Mouse (Mus musculus): ENCODE data around the gene Cracr2a. TPM values are rescaled to one million over a fixed set of nuclear protein-coding genes. Genes with fewer than 3 reads are reported as not detected.

The Cracr2a gene
- polyA plus RNA-seq, 1 experiment from 2014 or later: 0.99 TPM

DNA sequence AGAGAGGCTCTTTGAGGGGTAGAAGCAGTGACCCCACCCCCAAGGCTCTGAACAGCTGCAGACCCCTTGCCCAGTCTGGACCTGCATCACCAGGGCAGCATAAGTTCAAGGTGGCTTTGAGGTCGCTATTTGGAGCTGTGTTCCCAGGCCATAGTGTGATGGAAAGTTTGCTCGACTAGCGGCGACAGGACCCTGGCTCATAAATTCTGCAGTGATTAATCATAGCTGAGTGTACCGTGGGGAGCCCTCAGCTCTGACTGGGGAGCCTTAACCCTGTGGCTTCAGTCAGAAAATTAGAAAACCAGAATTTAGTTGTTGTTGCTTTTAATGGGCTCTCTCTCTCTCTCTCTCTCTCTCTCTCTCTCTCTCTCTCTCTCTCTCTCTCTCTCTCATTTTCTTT lies 153.8 kb downstream of the Cracr2a start:
- Histone ChIP-seq H3K4me3 (ENCODE audit: low read depth, low read length) (no peak overlapping the region), H3K27ac (ENCODE audit: low read depth, low read length) (no peak overlapping the region), H3K9me3 (ENCODE audit: control insufficient read depth, low read length) (no peaks in the 10 kb centered on the region), H3K4me1 (replicated peaks; ENCODE audit: control insufficient read depth, insufficient read depth, low read length) (peaks cover 2% of the 10 kb centered on the region; the same call in 1 of the 2 replicates), H3K9ac (ENCODE audit: low read length) (no peak overlapping the region), H3K27me3 (ENCODE audit: control insufficient read depth, insufficient read depth, low read length) (no peaks in the 10 kb centered on the region), H3K36me3 (ENCODE audit: control insufficient read depth, insufficient read depth, low read length) (no peaks in the 10 kb centered on the region), H3K4me2 (ENCODE audit: low read depth, low read length, severe bottlenecking) (no peak overlapping the region)
- 84% methylated on average over 5 of the region's 5 CpGs for WGBS
- no peak for DNase-seq (ENCODE audit: low spot score)
- ATAC-seq (replicated peaks; ENCODE audit: low FRiP score): no peak

DNA sequence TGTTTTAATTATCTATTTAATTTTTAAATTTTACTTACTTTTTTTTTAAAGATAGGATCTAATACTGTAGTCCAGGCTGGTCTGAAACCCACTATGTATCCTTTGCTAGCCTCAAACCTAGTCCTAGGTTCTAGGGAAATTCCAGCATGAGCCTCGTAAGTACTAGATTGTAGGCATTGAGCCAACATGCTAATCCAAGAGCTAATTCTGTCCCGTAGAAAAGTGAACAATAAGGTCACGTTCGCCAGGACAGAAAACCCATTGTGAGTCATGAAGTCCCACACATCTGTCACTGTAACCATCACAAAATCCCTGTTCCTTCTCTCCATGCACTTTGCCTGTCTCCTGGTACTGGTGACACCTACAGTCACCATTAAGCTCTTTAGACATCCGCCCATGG lies 154.3 kb downstream of the Cracr2a start:
- WGBS: 82% methylated on average over 5 of the region's 5 CpGs
- H3K4me1 ChIP-seq (replicated peaks; ENCODE audit: control insufficient read depth, insufficient read depth, low read length): peaks cover 2% of the 10 kb centered on the region; the same call in 1 of the 2 replicates
- no peak overlapping the region for H3K9ac ChIP-seq (ENCODE audit: low read length)

DNA sequence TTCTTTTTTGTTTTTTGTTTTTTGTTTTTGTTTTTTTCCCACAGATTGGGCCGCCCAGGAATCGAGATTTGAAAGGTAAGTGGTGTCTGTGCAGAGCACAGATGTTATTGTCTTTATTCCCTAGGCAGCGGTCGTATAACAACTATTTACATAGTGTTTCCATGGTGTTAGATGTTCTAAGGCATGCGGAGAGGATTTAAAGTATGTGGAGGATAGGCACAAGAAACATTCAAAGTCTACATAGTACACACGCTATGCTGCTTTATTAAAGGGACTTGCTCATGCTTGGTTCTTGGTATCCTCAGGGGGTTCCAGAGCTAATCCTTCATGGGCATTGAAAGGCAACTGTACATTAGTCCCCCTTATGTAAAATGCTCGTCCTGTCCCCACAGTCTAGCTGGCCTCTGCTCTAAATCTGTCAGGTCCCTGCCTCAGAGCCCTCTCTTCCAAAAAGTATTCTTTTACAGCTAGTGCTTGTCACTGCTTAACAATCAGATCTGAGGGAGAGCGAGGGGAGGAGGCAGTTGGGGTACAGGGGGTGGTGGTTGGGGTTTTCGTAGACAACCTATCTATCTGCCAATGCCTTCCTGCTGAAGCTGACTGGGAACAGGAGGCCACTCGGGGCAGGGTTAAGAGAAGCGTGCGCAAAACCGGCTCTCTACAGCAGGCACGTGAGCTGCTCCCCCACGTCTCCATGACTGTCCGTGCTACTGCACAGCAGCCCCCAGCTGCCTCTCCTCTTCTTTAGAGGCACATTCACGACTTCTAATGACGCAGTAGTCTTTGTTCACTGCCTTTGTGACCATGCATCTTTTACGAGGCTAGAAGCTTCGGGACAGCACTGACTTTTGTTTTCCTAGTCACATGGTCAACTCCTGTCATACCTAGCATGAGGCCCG lies 156.3 kb downstream of the Cracr2a start:
- Histone ChIP-seq H3K4me1 (replicated peaks; ENCODE audit: control insufficient read depth, insufficient read depth, low read length) (peaks cover 2% of the 10 kb centered on the region; the same call in 1 of the 2 replicates), H3K36me3 (ENCODE audit: control insufficient read depth, insufficient read depth, low read length) (no peaks in the 10 kb centered on the region), H3K9me3 (ENCODE audit: control insufficient read depth, low read length) (no peaks in the 10 kb centered on the region), H3K27me3 (ENCODE audit: control insufficient read depth, insufficient read depth, low read length) (no peaks in the 10 kb centered on the region), H3K27ac (ENCODE audit: low read depth, low read length) (no peak overlapping the region), H3K4me3 (ENCODE audit: low read depth, low read length) (no peak overlapping the region), H3K4me2 (ENCODE audit: low read depth, low read length, severe bottlenecking) (peak overlapping the region; percentile 15; the same call in 1 of the 2 replicates), H3K9ac (ENCODE audit: low read length) (no peak overlapping the region)
- WGBS: 43% methylated on average over 21 of the region's 21 CpGs
- no peak for DNase-seq (ENCODE audit: low spot score)
- peak; percentile 73 for ATAC-seq (replicated peaks; ENCODE audit: low FRiP score)

More for the DNA sequence above, 154.3 kb downstream of the Cracr2a start:
- no peak overlapping the region for H3K4me2 ChIP-seq (ENCODE audit: low read depth, low read length, severe bottlenecking)
- DNase-seq (ENCODE audit: low spot score): no peak
- no peaks in the 10 kb centered on the region for H3K9me3 ChIP-seq (ENCODE audit: control insufficient read depth, low read length)
- H3K36me3 ChIP-seq (ENCODE audit: control insufficient read depth, insufficient read depth, low read length): no peaks in the 10 kb centered on the region
- H3K27ac ChIP-seq (ENCODE audit: low read depth, low read length): no peak overlapping the region
- no peaks in the 10 kb centered on the region for H3K27me3 ChIP-seq (ENCODE audit: control insufficient read depth, insufficient read depth, low read length)
- no peak for ATAC-seq (replicated peaks; ENCODE audit: low FRiP score)
- no peak overlapping the region for H3K4me3 ChIP-seq (ENCODE audit: low read depth, low read length)

DNA sequence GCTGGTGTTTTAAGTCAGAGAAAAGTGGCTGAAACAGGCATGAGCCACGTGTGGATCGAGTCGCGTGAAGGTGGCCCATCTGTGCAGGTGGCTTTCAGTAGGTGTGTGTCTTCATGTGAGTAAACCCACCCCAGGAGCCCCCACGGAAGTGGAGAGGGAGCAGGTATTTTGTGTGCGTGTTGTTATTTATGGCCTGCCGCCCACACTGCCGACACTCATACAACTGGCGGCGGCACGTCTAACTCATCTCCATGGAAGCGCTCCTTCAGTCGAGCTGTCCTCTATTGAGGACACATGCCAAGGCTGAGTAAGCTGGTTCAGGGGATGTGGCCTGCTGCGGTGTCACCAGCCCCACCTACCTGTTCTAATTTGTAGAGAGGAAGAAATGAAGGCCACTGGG lies 158.7 kb downstream of the Cracr2a start:
- DNase-seq (ENCODE audit: low spot score): no peak
- no peaks in the 10 kb centered on the region for H3K9me3 ChIP-seq (ENCODE audit: control insufficient read depth, low read length)
- H3K36me3 ChIP-seq (ENCODE audit: control insufficient read depth, insufficient read depth, low read length): no peaks in the 10 kb centered on the region
- no peak overlapping the region for H3K9ac ChIP-seq (ENCODE audit: low read length)
- H3K4me1 ChIP-seq (replicated peaks; ENCODE audit: control insufficient read depth, insufficient read depth, low read length): peaks cover 8% of the 10 kb centered on the region; the same call in 1 of the 2 replicates
- 89% methylated on average over 14 of the region's 14 CpGs for WGBS
- no peak overlapping the region for H3K4me3 ChIP-seq (ENCODE audit: low read depth, low read length)
- H3K27me3 ChIP-seq (ENCODE audit: control insufficient read depth, insufficient read depth, low read length): no peaks in the 10 kb centered on the region
- no peak overlapping the region for H3K27ac ChIP-seq (ENCODE audit: low read depth, low read length)
- ATAC-seq (replicated peaks; ENCODE audit: low FRiP score): no peak
- H3K4me2 ChIP-seq (ENCODE audit: low read depth, low read length, severe bottlenecking): no peak overlapping the region

DNA sequence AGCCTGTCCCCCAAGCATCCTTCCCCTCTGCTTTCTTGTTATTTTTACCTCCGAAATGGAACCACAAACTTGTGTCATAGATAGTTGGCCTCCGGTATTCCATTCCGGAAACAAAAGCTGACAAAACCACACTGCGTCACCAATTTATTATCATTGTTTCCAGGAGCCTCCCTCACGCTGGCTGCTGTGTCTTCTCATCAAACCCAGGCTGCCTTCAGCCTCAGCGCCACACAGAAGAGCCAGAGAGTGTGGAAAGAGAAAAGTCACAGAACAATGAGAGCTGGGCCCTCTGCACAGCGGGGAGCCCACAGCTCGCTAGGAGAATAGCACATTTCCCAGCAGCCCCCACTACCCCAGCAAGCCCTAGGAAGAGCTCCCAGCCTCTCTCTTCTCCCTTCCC lies 162.0 kb downstream of the Cracr2a start:
- Histone ChIP-seq H3K9me3 (ENCODE audit: control insufficient read depth, low read length) (no peaks in the 10 kb centered on the region), H3K27ac (ENCODE audit: low read depth, low read length) (no peak overlapping the region)
- 28% methylated on average over 8 of the region's 8 CpGs for WGBS

More for the DNA sequence above, 162.0 kb downstream of the Cracr2a start:
- Histone ChIP-seq H3K4me1 (replicated peaks; ENCODE audit: control insufficient read depth, insufficient read depth, low read length) (peaks cover 7% of the 10 kb centered on the region; the same call in 1 of the 2 replicates), H3K36me3 (ENCODE audit: control insufficient read depth, insufficient read depth, low read length) (no peaks in the 10 kb centered on the region), H3K9ac (ENCODE audit: low read length) (no peak overlapping the region), H3K4me3 (ENCODE audit: low read depth, low read length) (no peak overlapping the region), H3K27me3 (ENCODE audit: control insufficient read depth, insufficient read depth, low read length) (no peaks in the 10 kb centered on the region), H3K4me2 (ENCODE audit: low read depth, low read length, severe bottlenecking) (0 out of 2 replicates have a peak overlapping the region, but pooled peaks have one; percentile 15)
- DNase-seq (ENCODE audit: low spot score) (no peak), ATAC-seq (replicated peaks; ENCODE audit: low FRiP score) (no peak)

Other genes with a start within 250 kb of the Cracr2a start
- 59.2 and 60.7 TPM in 2 replicates for gene Parp11, start 114.5 kb upstream of the Cracr2a start, polyA plus RNA-seq (2014; fragmentation: Nextera tagmentation; extraction: Ambion mirVana)
- gene Prmt8, start 208.1 kb downstream of the Cracr2a start, polyA plus RNA-seq (2014; fragmentation: Nextera tagmentation; extraction: Ambion mirVana): 11.1 and 11.8 TPM in 2 replicates